Mouse (Mus musculus): ENCODE results near the gene Grm1.

Grm1 gene

GRCm38 (mm10) chr10:10971311-10971710, 110.8 kb downstream of the Grm1 start:
- in situ Hi-C loops (cut with MboI, MseI) = no loop called here

- in situ Hi-C loops (cut with MboI, MseI) = loop anchor here (10.0 kb wide), 1 partner anchor 860 kb away; no protein-coding TSS in a partner anchor
Observed at GRCm38 (mm10) chr10:10964490-10965150, 117.5 kb downstream of the Grm1 start.

- in situ Hi-C loops (cut with MboI, MseI) = no loop called here
Observed at GRCm38 (mm10) chr10:10950557-10950956, 131.6 kb downstream of the Grm1 start.

- in situ Hi-C loops (cut with MboI, MseI) = no loop called here
Observed at GRCm38 (mm10) chr10:10949172-10949571, 133.0 kb downstream of the Grm1 start.

GRCm38 (mm10) chr10:10947531-10947930, 134.6 kb downstream of the Grm1 start:
- in situ Hi-C loops (cut with MboI, MseI) = no loop called here

GRCm38 (mm10) chr10:10944003-10944402, 138.2 kb downstream of the Grm1 start:
- in situ Hi-C loops (cut with MboI, MseI) = no loop called here

GRCm38 (mm10) chr10:10942248-10942647, 139.9 kb downstream of the Grm1 start:
- in situ Hi-C loops (cut with MboI, MseI) = no loop called here

GRCm38 (mm10) chr10:10935806-10936205, 146.3 kb downstream of the Grm1 start:
- in situ Hi-C loops (cut with MboI, MseI) = no loop called here

GRCm38 (mm10) chr10:10929672-10930071, 152.5 kb downstream of the Grm1 start:
- in situ Hi-C loops (cut with MboI, MseI) = no loop called here

- in situ Hi-C loops (cut with MboI, MseI) = no loop called here
Observed at GRCm38 (mm10) chr10:10928798-10929366, 153.3 kb downstream of the Grm1 start.

GRCm38 (mm10) chr10:10917857-10918399, 164.2 kb downstream of the Grm1 start:
- in situ Hi-C loops (cut with MboI, MseI) = no loop called here

- in situ Hi-C loops (cut with MboI, MseI) = no loop called here
Observed at GRCm38 (mm10) chr10:10913621-10914020, 168.5 kb downstream of the Grm1 start.

GRCm38 (mm10) chr10:10890221-10890620, 191.9 kb downstream of the Grm1 start:
- in situ Hi-C loops (cut with MboI, MseI) = no loop called here

GRCm38 (mm10) chr10:10888521-10888920, 193.6 kb downstream of the Grm1 start:
- in situ Hi-C loops (cut with MboI, MseI) = no loop called here

- in situ Hi-C loops (cut with MboI, MseI) = no loop called here
Observed at GRCm38 (mm10) chr10:10884992-10885391, 197.2 kb downstream of the Grm1 start.

GRCm38 (mm10) chr10:10872142-10872541, 210.0 kb downstream of the Grm1 start:
- in situ Hi-C loops (cut with MboI, MseI) = no loop called here

GRCm38 (mm10) chr10:10870271-10870670, 211.9 kb downstream of the Grm1 start:
- in situ Hi-C loops (cut with MboI, MseI) = no loop called here

- in situ Hi-C loops (cut with MboI, MseI) = no loop called here
Observed at GRCm38 (mm10) chr10:10866278-10866677, 215.9 kb downstream of the Grm1 start.

GRCm38 (mm10) chr10:10864759-10865158, 217.4 kb downstream of the Grm1 start:
- in situ Hi-C loops (cut with MboI, MseI) = no loop called here

GRCm38 (mm10) chr10:10847376-10848286, 234.5 kb downstream of the Grm1 start:
- in situ Hi-C loops (cut with MboI, MseI) = no loop called here

GRCm38 (mm10) chr10:10845059-10845685, 237.0 kb downstream of the Grm1 start:
- in situ Hi-C loops (cut with MboI, MseI) = no loop called here

- in situ Hi-C loops (cut with MboI, MseI) = no loop called here
Observed at GRCm38 (mm10) chr10:10835406-10835805, 246.8 kb downstream of the Grm1 start.
